Mouse (Mus musculus) c-Kit-positive CD71-negative TER-119-negative erythroid progenitor cells, embryonic 14.5 days (primary cell): ENCODE results near the gene Lce1i.
"Not testable (repeated sequence)": the region's sequence is repeated elsewhere in the genome, so short reads cannot be mapped to it uniquely, and the experiment has no call there.

Experiments used
- DNase-seq: peaks from one replicate; pipeline ENCODE4 v3.0.0-alpha.2; 2013; ENCODE audit warnings: low read depth

The Lce1i gene

DNA sequence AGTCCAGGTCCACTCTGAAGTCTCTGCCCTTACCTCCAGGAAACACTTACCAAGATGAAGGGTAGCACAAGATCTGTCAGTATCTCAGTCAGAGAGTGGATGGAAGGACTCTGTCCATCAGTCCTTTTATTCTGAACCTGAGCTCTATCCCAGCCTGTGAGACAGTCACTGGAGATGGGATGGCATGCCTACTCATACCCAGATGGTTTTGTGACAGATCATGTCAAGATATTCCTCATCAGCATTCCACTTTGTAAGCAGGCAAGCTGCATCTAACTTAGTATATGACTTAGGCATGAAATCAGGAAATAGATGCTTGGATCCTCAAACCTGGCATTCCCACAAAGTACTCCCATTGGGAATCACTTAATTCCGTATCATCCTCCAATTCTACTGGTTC, at the start of gene Lce1i:
Gene Lce1i, minus strand, starts transcription at position 101 of the 400 bp plus-strand sequence.
- DNase-seq: no peak

DNA sequence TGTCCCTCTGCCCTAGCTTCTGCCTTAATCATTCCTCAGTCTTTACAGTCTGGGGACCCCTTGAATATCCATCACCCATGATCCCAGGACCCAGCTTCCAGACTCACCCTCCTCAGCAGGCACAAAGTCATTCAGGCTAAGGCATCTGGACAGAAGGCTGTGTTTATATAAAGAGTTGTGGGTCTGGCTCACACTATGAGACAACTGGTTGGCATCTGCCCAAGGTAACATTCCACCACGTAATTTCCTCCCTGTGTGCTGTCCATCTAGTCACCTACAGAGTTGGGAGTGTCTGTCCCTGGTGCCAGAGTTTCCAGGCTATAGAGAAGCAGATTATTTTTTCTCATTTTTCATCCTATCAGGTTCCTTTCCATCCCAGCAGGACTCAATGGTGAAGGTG, 48.4 kb upstream of the Lce1i start, which contains the start of gene Kprp:
Gene Kprp, minus strand, starts transcription at position 140 of the 400 bp plus-strand sequence.
- DNase-seq: no peak

DNA sequence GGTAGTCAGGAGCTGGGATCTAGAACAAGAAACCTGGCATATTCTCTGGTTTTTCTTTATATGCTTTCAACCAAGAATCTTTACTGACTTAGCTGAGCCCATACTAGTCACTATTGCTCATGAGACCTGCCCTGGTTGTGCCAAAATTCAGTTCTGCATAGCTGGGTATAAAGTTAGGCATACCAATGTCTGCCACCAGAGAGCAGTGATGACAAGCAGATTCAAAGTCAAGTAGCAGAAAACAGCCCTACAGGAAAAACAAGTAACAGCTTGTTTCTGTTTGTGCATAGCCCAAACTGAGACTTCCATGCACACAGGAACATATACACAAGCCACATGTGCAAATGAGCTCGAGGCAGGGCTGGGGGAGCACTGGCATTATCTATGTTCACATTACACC, 47.1 kb upstream of the Lce1i start:
- DNase-seq: no peak

DNA sequence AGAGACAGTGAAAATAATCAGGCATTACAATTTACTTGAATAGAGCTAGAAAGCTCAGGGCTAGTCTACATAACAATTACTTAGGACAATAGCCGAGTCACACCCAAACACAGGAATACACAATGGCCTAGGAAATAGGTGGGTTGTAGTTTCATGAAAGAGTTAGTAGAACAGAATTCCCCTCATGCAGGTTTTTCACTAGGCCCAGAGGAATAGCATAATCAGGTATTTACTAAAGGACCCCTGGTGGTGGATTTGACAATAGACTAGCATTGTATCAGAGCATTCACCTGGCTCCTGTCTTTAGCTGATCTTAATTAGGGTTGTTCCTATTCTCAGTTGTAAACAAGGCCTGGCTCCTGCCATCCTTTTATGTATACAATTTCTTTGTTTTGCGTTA, 37.3 kb upstream of the Lce1i start:
- DNase-seq: not testable (repeated sequence)

DNA sequence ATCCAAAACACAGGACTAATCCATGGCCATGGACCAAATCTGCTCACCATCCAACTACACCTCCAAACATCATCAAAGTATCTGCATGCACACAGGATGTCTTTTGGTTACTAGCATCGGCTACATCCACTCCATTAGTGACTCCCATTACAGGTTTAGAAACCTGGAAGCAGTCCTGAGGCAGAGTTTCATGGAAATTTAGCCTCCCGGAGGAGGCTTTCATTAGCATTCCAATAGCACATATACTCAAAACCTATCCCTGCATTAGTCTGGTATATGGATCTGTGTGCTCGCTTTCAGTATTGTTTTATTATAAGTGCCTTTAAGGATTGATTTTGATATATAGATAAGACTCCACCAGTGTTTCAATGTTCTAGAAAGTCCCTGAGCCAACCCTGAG, 36.9 kb upstream of the Lce1i start:
- no peak for DNase-seq

DNA sequence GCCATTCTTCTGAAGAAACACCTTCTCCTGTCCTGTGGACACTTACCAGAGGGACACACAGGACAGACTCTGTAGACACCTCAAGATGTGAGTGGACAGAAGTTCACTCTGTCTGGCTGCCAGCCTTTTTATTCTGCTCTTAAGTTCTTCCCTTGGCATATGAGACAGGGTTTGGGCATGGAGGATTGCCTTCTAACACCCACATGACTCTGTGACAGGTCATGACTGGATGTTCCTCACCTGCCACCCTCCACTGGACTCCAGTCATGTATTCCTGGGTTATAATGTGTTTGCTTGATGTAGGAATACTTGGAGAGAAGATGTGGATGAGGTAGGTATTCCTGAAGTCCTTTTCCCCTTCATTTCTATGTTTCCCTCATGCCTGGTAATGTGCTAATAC, 29.1 kb upstream of the Lce1i start, which contains the start of gene Lce1k:
Gene Lce1k, minus strand, starts transcription at position 101 of the 400 bp plus-strand sequence.
- DNase-seq: no peak

DNA sequence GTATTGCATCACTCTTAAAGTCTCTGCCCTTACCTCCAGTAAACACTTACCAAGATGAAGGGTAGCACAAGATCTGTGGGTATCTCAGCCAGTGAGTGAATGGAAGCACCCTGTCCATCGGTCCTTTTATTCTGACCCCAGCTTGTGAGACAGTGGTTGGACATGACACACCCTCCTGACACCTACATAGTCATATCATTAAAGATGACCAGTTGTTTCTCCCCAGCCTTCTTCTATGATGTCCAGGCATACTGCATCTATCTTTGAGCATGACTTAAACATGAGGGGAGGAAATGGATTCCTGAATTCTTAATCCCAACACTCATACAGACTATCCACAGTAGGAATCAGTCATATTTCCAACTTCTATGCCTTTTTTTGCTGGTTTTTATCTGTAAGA, 11.7 kb upstream of the Lce1i start, which contains the start of gene Lce1j:
Gene Lce1j, minus strand, starts transcription at position 101 of the 400 bp plus-strand sequence.
- DNase-seq: no peak

DNA sequence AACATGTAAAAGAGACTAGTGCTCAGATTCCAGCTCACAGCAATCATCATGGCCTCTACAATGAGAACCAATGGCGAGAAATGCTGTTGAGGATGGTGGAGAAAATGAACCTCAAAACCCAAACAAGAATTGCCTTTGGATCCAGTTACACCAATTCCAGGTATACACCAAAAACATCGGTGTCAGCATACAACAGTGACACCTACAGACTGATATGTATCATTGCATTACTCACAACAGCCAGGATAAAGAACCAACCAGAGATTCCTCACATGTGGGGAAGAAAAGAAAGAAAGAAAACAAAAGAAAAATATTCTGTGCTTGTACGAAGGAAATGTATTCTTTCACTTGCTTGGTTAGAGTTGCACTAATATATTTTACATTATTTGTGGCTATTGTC, 7.1 kb downstream of the Lce1i start:
- DNase-seq: no peak

DNA sequence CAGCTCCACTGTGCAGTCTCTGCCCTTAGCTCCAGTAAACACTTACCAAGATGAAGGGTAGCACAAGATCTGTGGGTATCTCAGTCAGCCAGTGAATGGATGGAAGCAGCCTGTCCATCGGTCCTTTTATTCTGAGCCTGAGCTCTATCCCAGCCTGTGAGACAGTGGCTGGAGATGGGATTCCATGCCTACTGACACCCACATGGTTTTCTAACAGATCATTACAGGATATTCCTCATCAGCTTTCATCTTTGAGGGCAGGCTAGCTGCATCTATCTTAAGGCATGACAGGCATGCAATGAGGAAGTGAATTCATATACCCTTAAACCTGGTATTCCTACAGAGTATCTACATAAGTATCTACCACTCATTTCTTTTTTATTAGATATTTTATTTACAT, 13.7 kb downstream of the Lce1i start, which contains the start of gene Lce1h:
Gene Lce1h, minus strand, starts transcription at position 101 of the 400 bp plus-strand sequence.
- no peak for DNase-seq

DNA sequence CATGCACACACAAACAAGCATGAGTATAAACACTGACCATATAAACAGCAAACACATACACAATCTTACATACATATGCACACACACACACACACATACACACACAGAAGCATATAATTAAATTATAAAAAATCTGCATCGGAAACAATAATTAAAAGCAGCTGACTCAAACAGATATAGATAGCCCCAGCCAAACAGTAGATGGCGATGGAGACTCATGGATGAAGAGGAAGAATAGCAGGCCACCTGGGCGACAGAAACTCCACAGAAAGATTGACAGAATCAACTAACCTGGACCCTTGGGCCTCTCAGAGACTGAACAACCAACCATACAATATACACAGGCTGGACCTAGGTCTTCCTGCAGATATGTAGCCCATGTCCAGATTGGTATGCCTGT, 25.5 kb downstream of the Lce1i start:
- DNase-seq: no peak

DNA sequence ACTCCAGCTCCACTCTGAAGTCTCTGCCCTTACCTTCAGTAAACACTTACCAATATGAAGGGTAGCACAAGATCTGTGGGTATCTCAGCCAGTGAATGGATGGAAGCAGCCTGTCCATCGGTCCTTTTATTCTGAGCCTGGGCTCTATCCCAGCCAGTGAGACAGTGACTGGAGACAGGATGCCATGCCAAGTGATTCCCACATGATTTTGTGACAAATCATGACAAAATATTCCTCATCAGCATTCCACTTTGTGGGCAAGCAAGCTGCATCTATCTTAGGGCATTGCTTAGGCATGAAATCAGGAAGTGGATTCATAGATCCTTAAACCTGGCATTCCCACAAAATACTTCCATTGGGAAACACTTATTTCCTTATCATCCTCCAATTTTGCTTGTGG, 26.5 kb downstream of the Lce1i start, which contains the start of gene Lce1g:
Gene Lce1g, minus strand, starts transcription at position 101 of the 400 bp plus-strand sequence.
- no peak for DNase-seq

DNA sequence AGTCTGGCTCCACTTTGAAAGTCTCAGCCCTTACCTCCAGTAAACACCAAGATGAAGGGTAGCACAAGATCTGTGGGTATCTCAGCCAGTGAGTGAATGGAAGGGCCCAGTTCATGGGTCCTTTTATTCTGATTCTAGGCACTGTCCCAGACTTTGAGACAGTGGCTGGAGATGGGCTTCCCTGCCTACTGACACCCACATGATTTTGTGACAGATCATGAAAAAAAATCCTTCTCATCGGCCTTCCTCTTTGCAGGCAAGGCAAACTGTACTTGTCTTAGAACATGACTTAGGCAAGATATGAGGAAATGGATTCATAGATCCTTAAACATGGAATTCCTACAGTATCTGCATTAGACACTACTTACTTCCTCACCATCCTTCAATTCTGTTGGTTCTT, 39.7 kb downstream of the Lce1i start, which contains the start of gene Gm38119:
Gene Gm38119, minus strand, starts transcription at position 101 of the 400 bp plus-strand sequence.
- DNase-seq: no peak
